In genomic region chr19:56316531-56316930, GRCm38 (mm10) we compare ENCODE assay signal across 37 mouse cellular contexts. TPM values are rescaled to one million over a fixed set of nuclear protein-coding genes. Genes with fewer than 3 reads are reported as not detected.
"Had no signal": no experiment of that assay in that cellular context is flagged by ENCODE, and none has a peak within 500 bp of the region (broad histone marks: within the 10 kb centered on the region; RNA-seq: fewer than 3 reads in every experiment).

No protein-coding gene starts in this region.

- H3K4me2 ChIP-seq: heart, embryonic 12.5 days; heart, embryonic 15.5 days; hindbrain, embryonic 13.5 days; hindbrain, embryonic 15.5 days; kidney, embryonic 15.5 days; limb, embryonic 13.5 days; limb, embryonic 15.5 days; liver, embryonic 12.5 days had no signal

- H3K4me3 ChIP-seq: heart, adult 2 months; heart, embryonic 10.5 days; heart, embryonic 12.5 days; heart, embryonic 15.5 days; hindbrain, embryonic 13.5 days; hindbrain, embryonic 15.5 days; kidney, embryonic 15.5 days; limb, embryonic 13.5 days; limb, embryonic 15.5 days; liver, embryonic 12.5 days had no signal

- H3K4me1 ChIP-seq: heart, embryonic 12.5 days; heart, embryonic 15.5 days had no signal

- H3K27me3 ChIP-seq: heart, embryonic 15.5 days; hindbrain, embryonic 15.5 days; kidney, embryonic 15.5 days; limb, embryonic 15.5 days; liver, embryonic 12.5 days had no signal

- H3K27ac ChIP-seq: heart, adult 2 months; heart, embryonic 10.5 days; heart, embryonic 15.5 days; hindbrain, embryonic 13.5 days; hindbrain, embryonic 15.5 days; hindbrain, postnatal 0 days; kidney, embryonic 15.5 days; kidney, postnatal 0 days; limb, embryonic 13.5 days; limb, embryonic 15.5 days; liver, embryonic 12.5 days; liver, embryonic 14.5 days had no signal

- ATAC-seq: hindbrain, postnatal 0 days; intestine, embryonic 16.5 days; liver, embryonic 12.5 days had no signal

- DNase-seq: gastrocnemius, postnatal 14 days; gastrocnemius, postnatal 36 days; heart, adult 11 months; heart, adult 2 months; heart, postnatal 14 days; heart, postnatal 36 days; kidney, adult 11 months; kidney, adult 2 months; kidney, adult 9 months; kidney, postnatal 14 days; kidney, postnatal 36 days; layer of hippocampus, adult 9-11 months; layer of hippocampus, postnatal 36 days; left cerebral cortex, postnatal 4 days had no signal

- H3K36me3 ChIP-seq: heart, embryonic 10.5 days; hindbrain, embryonic 13.5 days; hindbrain, embryonic 15.5 days; kidney, embryonic 15.5 days; limb, embryonic 13.5 days; limb, embryonic 15.5 days; liver, embryonic 12.5 days had no signal

- H3K9me3 ChIP-seq: heart, embryonic 10.5 days; heart, embryonic 12.5 days; heart, embryonic 15.5 days; hindbrain, embryonic 13.5 days; hindbrain, embryonic 15.5 days; kidney, embryonic 15.5 days; limb, embryonic 13.5 days; limb, embryonic 15.5 days; liver, embryonic 12.5 days had no signal

- H3K9ac ChIP-seq: heart, embryonic 12.5 days; heart, embryonic 15.5 days; hindbrain, embryonic 13.5 days; hindbrain, embryonic 15.5 days; kidney, embryonic 15.5 days; limb, embryonic 13.5 days; limb, embryonic 15.5 days; liver, embryonic 12.5 days; liver, embryonic 14.5 days had no signal

RNA-seq across cellular contexts. Expression of gene Habp2, which starts 29.6 kb away (rescaled TPM):
- total RNA-seq: gastrocnemius, adult 18-20 months; gastrocnemius, postnatal 14 days; gastrocnemius, postnatal 36 days; heart, adult 2 months; heart, postnatal 14 days; heart, postnatal 36 days; hematopoietic stem cell, adult 5-6 weeks; hindbrain, postnatal 0 days; layer of hippocampus, adult 18-20 months; layer of hippocampus, adult 8-10 months; layer of hippocampus, postnatal 14 days; layer of hippocampus, postnatal 36 days; left cerebral cortex, adult 18-20 months; left cerebral cortex, adult 8-10 months; left cerebral cortex, postnatal 10 days; left cerebral cortex, postnatal 25 days; left cerebral cortex, postnatal 4 days had no signal
- polyA plus RNA-seq: heart, adult 2 months; hindbrain, embryonic 11.5 days; hindbrain, embryonic 13.5 days; hindbrain, postnatal 0 days had no signal
